Mouse (Mus musculus) adrenal gland, adult 2 months (tissue): ENCODE measurements around the gene Pnkp. TPM values are rescaled to one million over a fixed set of nuclear protein-coding genes. Genes with fewer than 3 reads are reported as not detected.
"Not testable (repeated sequence)": the region's sequence is repeated elsewhere in the genome, so short reads cannot be mapped to it uniquely, and the experiment has no call there.

Source experiments
- DNase-seq: peaks from one replicate; pipeline ENCODE4 v3.0.0; 2021
- polyA plus RNA-seq: library from polyadenylated mRNA; depleted of rRNA; stranded (reverse); fragments of >200 nt; gene quantifications from 2 replicates; pipeline ENCODE4 v1.2.3, GENCODE M21; 2012
- total RNA-seq, 2 experiments: library from RNA; stranded (reverse); gene quantifications; 2 replicates each; pipeline ENCODE4 v1.2.3; 2021

The Pnkp gene
- total and polyA plus RNA-seq, 3 experiments, result 36.3 to 90.0 (median 42.8) TPM

DNA sequence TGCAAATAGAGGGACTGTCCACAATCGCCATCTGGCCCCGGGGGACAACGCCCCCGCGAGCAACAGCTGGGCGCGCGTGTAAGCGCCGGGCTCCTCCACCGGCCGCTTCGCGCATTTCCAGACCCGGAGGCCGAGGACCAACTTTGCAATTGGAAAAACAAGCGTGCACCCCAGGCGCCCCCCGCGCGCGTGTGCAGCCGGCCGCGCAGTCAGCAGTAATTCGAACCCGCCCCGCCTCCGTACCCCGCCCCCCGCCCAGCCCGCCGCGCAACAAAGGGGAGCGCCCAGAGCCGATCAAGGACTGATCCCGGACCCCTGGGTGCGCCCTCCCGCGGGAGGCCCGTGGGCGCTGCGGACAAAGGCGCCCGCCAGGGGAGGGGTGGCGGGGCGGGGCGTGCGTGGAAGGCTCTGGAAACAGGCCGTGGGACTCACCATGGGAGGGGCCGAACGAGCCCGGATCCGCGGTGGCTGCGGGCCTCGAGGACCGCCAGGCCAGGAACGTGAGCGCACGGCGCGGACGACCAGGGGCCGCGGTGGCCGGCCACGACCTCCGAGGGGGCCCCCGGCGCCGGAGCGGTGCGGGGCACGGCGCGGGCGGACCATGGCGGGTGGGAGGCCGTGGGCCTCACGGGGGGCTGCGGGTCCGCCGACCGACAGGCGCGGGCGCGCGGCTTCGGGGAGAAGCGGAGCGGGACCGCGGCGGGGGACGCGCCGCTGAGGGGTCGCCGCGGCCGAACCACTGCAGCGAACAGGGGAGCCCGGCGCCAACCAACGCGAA is 12.2 kb downstream of the Pnkp start:
- peak; percentile 91 for DNase-seq

- DNase-seq, result peak; percentile 95
Measured at GRCm38 (mm10) chr7:44869697-44870528, 13.0 kb downstream of the Pnkp start, which contains the start of gene Ptov1. TSS of gene Ptov1 (minus strand) at chr7:44869788.

DNA sequence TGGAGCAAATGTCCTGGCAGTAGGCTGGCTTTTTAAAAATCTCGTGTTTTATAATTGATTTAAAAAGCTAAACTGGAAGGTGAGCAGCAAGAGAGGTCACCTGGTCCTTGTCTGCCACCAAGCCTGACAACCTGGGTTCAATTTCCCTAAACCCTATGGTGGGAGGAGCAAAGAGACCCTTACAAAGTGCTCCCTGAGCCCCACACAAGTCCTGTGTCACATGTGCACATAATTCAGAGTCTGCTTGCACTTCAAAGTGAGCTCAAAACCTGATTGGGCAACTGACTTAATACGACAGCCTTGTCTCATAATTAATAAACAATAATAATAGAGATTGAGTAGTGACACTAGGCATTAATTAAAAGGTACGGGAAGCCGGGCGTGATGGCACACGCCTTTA is 13.7 kb downstream of the Pnkp start:
- no peak for DNase-seq

GRCm38 (mm10) chr7:44871181-44871580 is 14.2 kb downstream of the Pnkp start:
- DNase-seq, result no peak

GRCm38 (mm10) chr7:44871774-44872173 is 14.8 kb downstream of the Pnkp start:
- DNase-seq, result not testable (repeated sequence)

DNA sequence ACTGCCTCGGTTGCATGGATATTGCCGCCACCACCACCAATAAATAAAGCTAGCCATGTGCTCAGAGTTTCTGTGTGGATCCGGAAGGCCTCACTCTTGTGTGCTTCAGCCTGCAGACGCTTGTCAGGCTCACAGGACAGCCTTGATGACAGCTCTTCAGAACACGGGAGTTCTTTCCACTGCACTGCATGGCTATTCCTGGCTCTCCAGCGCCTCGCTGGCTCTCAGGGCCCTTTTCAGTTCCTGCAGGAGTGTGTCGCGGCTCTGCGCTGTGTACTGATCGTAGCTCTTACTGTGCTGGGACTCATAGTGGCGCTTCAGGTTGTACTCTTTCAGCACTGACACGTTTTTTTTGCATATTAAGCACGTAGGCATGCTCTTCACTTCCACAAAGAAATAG is 20.9 kb downstream of the Pnkp start:
- DNase-seq, result no peak

GRCm38 (mm10) chr7:44883036-44883435 is 26.1 kb downstream of the Pnkp start:
- peak; percentile 78 for DNase-seq

DNA sequence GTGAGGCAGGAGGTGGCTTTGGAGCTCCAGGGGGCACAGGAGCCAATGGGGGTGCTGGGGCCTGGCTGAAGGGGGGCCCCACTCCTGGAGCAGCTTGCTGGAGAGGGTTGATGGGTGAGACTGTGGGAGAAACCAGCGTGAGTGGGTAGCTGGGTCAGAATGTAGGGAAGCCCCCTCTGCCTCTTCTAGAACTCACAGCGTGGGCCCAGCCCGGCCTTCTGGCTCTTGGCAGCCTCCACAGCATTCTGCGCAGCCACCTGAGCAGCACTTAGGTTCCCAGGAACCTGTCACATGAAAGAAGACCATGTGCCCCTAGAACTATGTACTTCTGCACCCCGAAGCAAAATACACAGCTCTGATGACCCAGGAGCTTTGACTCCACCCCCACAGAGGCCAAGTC is 27.7 kb downstream of the Pnkp start:
- DNase-seq, result no peak

DNA sequence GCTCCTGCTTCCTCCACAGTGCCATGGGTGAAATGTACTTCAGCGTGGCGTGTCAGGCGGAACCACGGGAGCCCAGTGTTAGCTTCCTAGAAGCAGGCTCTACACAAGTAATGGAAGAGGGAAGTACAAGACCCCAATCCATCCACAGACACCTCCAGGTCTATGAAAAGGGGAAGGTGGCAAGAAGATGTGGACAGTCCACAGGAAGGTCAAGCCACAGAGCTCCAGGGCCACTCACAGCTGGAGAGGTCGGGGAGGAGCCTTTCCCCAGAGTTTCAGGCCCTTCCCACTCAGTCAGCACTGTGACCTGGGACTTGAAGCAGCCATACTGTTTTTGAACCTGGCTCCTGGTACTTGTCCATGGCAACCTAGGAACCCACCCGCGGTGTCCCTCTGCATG is 30.0 kb downstream of the Pnkp start:
- no peak for DNase-seq

GRCm38 (mm10) chr7:44888256-44889105 is 31.5 kb downstream of the Pnkp start:
- peak; percentile 75 for DNase-seq

- no peak for DNase-seq
Measured at GRCm38 (mm10) chr7:44890180-44890579, 33.2 kb downstream of the Pnkp start.

- no peak for DNase-seq
Measured at GRCm38 (mm10) chr7:44890737-44891136, 33.8 kb downstream of the Pnkp start.

DNA sequence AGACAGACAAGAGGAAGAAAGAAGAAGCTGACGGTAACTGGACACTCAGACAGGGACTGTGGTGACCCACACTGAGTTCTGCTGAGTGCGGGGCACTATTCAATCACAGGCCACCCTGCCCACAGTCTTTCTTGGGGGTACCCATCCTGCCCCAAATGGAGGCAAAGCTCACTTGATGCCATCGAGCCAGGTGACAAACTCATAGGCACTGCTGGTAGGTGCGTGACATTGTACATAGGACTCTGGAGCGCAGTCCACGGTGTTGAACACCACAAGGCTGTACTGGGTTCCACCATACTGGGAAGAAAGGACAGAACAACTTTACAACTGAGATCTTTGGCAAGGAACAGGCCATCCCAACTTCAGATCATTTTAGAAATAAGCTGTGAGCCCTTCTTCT is 34.7 kb downstream of the Pnkp start:
- no peak for DNase-seq

GRCm38 (mm10) chr7:44892276-44892921 is 35.5 kb downstream of the Pnkp start, which contains the start of gene Med25:
TSS of gene Med25 (minus strand) at chr7:44892712.
- peak; percentile 92 for DNase-seq

DNA sequence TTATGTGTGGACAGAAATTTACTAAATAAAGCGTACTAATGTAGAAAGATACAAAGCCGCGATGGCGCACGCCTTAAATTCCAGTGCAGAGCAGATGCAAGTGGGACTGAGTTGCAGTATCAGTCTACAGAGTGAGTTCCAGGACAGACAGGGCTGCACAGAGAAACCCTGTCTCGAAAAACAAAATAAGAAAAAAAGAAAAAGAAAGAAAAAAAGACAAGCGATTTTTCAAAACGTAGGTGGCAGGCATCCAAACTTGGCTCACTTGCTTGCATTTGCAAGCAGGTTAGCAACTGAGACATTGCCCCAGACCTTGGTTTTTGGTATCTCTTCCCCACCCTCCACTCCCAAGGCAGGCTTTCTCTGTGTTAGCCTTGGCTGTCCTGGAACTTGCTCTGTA is 36.3 kb downstream of the Pnkp start:
- no peak for DNase-seq

DNA sequence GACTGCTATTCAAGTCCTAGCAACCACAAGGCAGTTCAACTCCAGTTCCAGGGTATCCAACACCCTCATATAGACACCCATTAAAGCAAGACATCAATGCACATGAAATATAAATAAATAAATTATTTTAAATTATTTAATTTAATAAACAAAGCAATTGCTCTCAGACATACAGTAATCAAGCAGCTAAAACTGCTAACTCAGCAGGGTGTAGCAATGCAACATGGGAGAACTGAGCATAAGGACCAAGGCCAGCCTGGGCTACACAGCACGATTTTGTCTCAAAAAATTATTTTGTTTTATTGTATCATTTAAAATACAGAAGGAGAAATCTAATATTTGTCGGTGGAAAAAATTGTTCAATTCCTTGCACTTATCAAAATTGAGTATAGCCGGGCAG is 37.2 kb downstream of the Pnkp start:
- no peak for DNase-seq

GRCm38 (mm10) chr7:44895206-44895592 is 38.3 kb downstream of the Pnkp start:
- DNase-seq, result no peak

DNA sequence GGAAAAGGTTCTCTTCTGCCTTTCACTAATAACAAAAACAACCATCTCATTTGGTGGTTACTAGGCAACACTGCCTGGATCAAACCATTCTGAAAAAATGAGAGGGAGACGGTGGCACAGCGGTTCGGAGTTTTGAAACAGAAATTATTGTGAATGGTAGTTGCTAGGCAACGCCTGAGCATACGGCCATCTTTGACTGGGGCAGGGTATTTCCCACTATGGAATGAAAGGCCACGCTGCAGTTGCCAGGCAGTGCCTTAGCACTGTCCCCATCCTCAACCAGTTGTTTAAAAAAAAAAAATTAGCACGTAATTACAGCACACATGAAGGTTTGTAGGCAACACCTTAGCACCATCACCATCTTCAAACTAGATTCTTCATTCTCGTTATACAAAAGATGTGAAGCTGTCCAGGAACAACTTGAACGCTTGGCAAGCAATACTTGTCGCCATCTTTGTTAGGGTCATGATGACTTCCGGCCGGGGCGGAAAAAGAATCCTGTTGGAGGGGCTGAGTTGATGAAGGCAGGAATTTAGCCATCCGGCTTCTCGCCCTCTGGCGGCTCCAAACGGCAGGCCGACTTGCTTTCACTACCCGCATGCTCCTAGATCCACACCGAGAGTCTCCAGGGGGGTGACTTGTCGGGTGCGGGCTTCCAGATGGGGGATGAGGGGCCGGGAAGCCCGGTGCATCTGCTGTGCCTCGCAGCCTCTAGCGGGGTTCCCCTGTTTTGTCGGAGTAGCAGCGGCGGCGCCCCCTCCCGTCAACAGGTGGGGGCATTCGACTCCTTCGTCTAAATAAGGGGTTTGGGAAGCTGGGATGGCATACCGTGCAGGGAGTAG is 38.9 kb downstream of the Pnkp start, which contains the start of gene Fuz:
Gene Fuz, plus strand, starts transcription at position 487 of the 842 bp plus-strand sequence.
- peak; percentile 93 for DNase-seq

DNA sequence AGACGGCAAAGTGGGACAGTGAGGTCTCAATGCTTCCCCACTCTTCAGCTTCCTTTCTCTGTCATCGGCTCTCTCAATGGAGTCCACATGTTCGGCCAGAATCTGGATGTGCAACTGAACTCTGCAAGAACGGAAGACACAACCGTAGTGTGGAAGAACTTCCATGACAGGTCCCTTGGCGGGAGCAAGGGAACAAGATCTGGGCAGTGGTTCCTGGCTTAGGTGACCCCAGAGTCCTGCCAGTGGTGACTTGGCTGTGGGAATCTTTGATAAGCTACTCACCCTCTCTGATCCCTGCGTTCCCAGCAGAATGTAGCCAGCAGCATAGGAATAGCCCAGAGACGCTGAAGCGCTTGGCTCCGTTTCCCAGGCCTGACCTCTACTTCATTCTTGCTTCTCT is 39.6 kb downstream of the Pnkp start:
- no peak for DNase-seq

GRCm38 (mm10) chr7:44898607-44899006 is 41.7 kb downstream of the Pnkp start:
- DNase-seq, result peak; percentile 79

GRCm38 (mm10) chr7:44900632-44901031 is 43.7 kb downstream of the Pnkp start:
- no peak for DNase-seq
